ENCODE assay signal across 8 mouse cellular contexts in genomic region chr6:125493147-125493546, GRCm38 (mm10). TPM values are rescaled to one million over a fixed set of nuclear protein-coding genes. Genes with fewer than 3 reads are reported as not detected.
DNase-seq lines count a peak whose midpoint lies in the region; ATAC-seq lines count a peak whose summit lies in the region.

No protein-coding gene starts in this region.

- DNase-seq in neural tube, embryonic 11.5 days (ENCODE audit: low spot score), result no peak
- no peak for DNase-seq in neural tube, embryonic 10.5 days (ENCODE audit: extremely low spot score, low spot score)
- DNase-seq in lung, adult 18-20 months, result peak; percentile 76 to 88
- no peak for DNase-seq in natural killer cell, adult 2 months (ENCODE audit: low spot score in 2 of 2)
- DNase-seq in right cerebral cortex, postnatal 10 days (ENCODE audit: low spot score in 2 of 2), result no peak
- no peak for DNase-seq in layer of hippocampus, adult 8-10 months (ENCODE audit: low spot score in 2 of 2)

- H3K9ac ChIP-seq in neural tube, embryonic 11.5 days (ENCODE audit: low read length), result no peak overlapping the region
- H3K9ac ChIP-seq in heart, embryonic 14.5 days (ENCODE audit: low read length), result peak overlapping the region; percentile 38
- H3K9ac ChIP-seq in stomach, embryonic 15.5 days, result no peak overlapping the region

- H3K27me3 ChIP-seq in neural tube, embryonic 11.5 days (ENCODE audit: control insufficient read depth, insufficient read depth, low read length), result peaks cover 17% of the 10 kb centered on the region; the same call in 1 of the 2 replicates
- H3K27me3 ChIP-seq in heart, embryonic 14.5 days (ENCODE audit: control insufficient read depth, insufficient read depth, low read length), result peaks cover 25% of the 10 kb centered on the region
- no peaks in the 10 kb centered on the region for H3K27me3 ChIP-seq in stomach, embryonic 15.5 days (replicated peaks)

- H3K4me2 ChIP-seq in neural tube, embryonic 11.5 days (ENCODE audit: low read depth), result peak overlapping the region; percentile 96; the same call in 1 of the 2 replicates
- peak overlapping the region; percentile 96 for H3K4me2 ChIP-seq in heart, embryonic 14.5 days (ENCODE audit: low read length)
- peak overlapping the region; percentile 83 for H3K4me2 ChIP-seq in stomach, embryonic 15.5 days

- H3K9me3 ChIP-seq in neural tube, embryonic 11.5 days (ENCODE audit: control insufficient read depth, low read length), result no peaks in the 10 kb centered on the region
- H3K9me3 ChIP-seq in heart, embryonic 14.5 days (ENCODE audit: control insufficient read depth, low read length), result no peaks in the 10 kb centered on the region
- H3K9me3 ChIP-seq in stomach, embryonic 15.5 days, result no peaks in the 10 kb centered on the region

- WGBS in neural tube, embryonic 11.5 days, result 52% methylated on average over 5 of the region's 5 CpGs
- WGBS in heart, embryonic 14.5 days, result 64% methylated on average over 5 of the region's 5 CpGs
- WGBS in stomach, embryonic 15.5 days, result 29% methylated on average over 5 of the region's 5 CpGs

- H3K4me1 ChIP-seq in neural tube, embryonic 11.5 days (ENCODE audit: control insufficient read depth, insufficient read depth, low read length), result no peaks in the 10 kb centered on the region; the same call in 1 of the 2 replicates
- H3K4me1 ChIP-seq in heart, embryonic 14.5 days (ENCODE audit: control insufficient read depth in 2 of 2, insufficient read depth in 2 of 2, low read length in 2 of 2), result peaks cover 17 to 30% of the 10 kb centered on the region in 2 experiments
- peaks cover 16% of the 10 kb centered on the region; the same call in 1 of the 2 replicates for H3K4me1 ChIP-seq in stomach, embryonic 15.5 days

- H3K4me3 ChIP-seq in neural tube, embryonic 11.5 days (ENCODE audit: low read depth, low read length), result no peak overlapping the region
- H3K4me3 ChIP-seq in heart, embryonic 14.5 days (ENCODE audit: control insufficient read depth in 1 of 2, insufficient read depth in 1 of 2, low read depth in 1 of 2, low read length in 2 of 2), result peak overlapping the region; percentile 71 to 73
- peak overlapping the region; percentile 72 for H3K4me3 ChIP-seq in stomach, embryonic 15.5 days (replicated peaks)

- no peak overlapping the region for H3K27ac ChIP-seq in neural tube, embryonic 11.5 days (ENCODE audit: low read depth, low read length)
- peak overlapping the region in 1 of 2 experiments; percentile 26; a peak in 2 of 4 replicates for H3K27ac ChIP-seq in heart, embryonic 14.5 days (replicated peaks in 1 of 2; ENCODE audit: control insufficient read depth in 1 of 2, insufficient read depth in 1 of 2, low read depth in 2 of 2, low read length in 2 of 2)
- peak overlapping the region; percentile 91; the same call in 1 of the 2 replicates for H3K27ac ChIP-seq in stomach, embryonic 15.5 days

- no peaks in the 10 kb centered on the region for H3K36me3 ChIP-seq in neural tube, embryonic 11.5 days (ENCODE audit: control insufficient read depth, insufficient read depth, low read length)
- H3K36me3 ChIP-seq in heart, embryonic 14.5 days (ENCODE audit: control insufficient read depth, insufficient read depth, low read length), result no peaks in the 10 kb centered on the region
- H3K36me3 ChIP-seq in stomach, embryonic 15.5 days, result no peaks in the 10 kb centered on the region

- no peak for ATAC-seq in neural tube, embryonic 11.5 days (ENCODE audit: insufficient read depth, low FRiP score, low TSS enrichment)
- no peak for ATAC-seq in heart, embryonic 14.5 days (ENCODE audit: insufficient number of reproducible peaks, insufficient read depth, low FRiP score, low read depth)
- ATAC-seq in stomach, embryonic 15.5 days (ENCODE audit: insufficient read depth, low FRiP score, low read depth), result no peak

RNA-seq across cellular contexts. Expression of gene Cd9, which starts 1.4 kb away (rescaled TPM):
- polyA plus RNA-seq in neural tube, embryonic 11.5 days (2014; fragmentation: Nextera tagmentation; extraction: Ambion mirVana), result 43.7 and 48.1 TPM in 2 replicates
- polyA plus RNA-seq in heart, embryonic 14.5 days (2014; fragmentation: Nextera tagmentation; extraction: Ambion mirVana), result 88.8 and 91.8 TPM in 2 replicates
- 285 and 317 TPM in 2 replicates for polyA plus RNA-seq in stomach, embryonic 15.5 days (2015; fragmentation: Nextera tagmentation; extraction: Ambion mirVana)
- 100 to 1,000 TPM in 2 of 4 experiments, 10 to 100 TPM in 2; 57.4 to 211 (median 129) TPM for total RNA-seq in layer of hippocampus, adult 8-10 months (2022)

RNA-seq across cellular contexts. Expression of gene Vwf, which starts 53.4 kb away (rescaled TPM):
- polyA plus RNA-seq in neural tube, embryonic 11.5 days (2014; fragmentation: Nextera tagmentation; extraction: Ambion mirVana), result 11.1 and 15.4 TPM in 2 replicates
- polyA plus RNA-seq in heart, embryonic 14.5 days (2014; fragmentation: Nextera tagmentation; extraction: Ambion mirVana), result 22.5 and 27.9 TPM in 2 replicates
- 5.7 and 6.6 TPM in 2 replicates for polyA plus RNA-seq in stomach, embryonic 15.5 days (2015; fragmentation: Nextera tagmentation; extraction: Ambion mirVana)
- total RNA-seq in layer of hippocampus, adult 8-10 months (2022), result 10 to 100 TPM; 19.1 to 27.5 (median 23.5) TPM

Comparison
In these comparisons a context has a peak if more than half of its experiments do, and no peak if none do; other contexts are left out.
1. DNase-seq: peak in lung, adult 18-20 months (2 of 2); none in neural tube, embryonic 11.5 days (single experiment), neural tube, embryonic 10.5 days (single experiment), natural killer cell, adult 2 months (0 of 2), right cerebral cortex, postnatal 10 days (0 of 2) and layer of hippocampus, adult 8-10 months (0 of 2).
2. Peak in every context shown above with its lines, with median percentiles within 50 percentile points of each other: H3K4me2 ChIP-seq.